Mouse (Mus musculus) liver, embryonic 16.5 days (tissue): Measurements from ENCODE around the gene Syde1. TPM values are rescaled to one million over a fixed set of nuclear protein-coding genes. Genes with fewer than 3 reads are reported as not detected.
A peak's percentile ranks its signal among the peaks of the same experiment; 100 is the strongest.

Experiments used
- ATAC-seq: fragments of 200-750 bp; cut with Nextera tagmentation; 2 replicates; pipeline ENCODE4 v1.8.0; 2017; ENCODE audit warnings: low read depth, mild to moderate bottlenecking, moderate number of reproducible peaks, moderate library complexity
- H3K27ac ChIP-seq: fragments of 300-500 bp; sonication (generic); 2 replicates; pipeline ENCODE4 v1.5.1; 2014; ENCODE audit warnings: mild to moderate bottlenecking, low read length
- H3K27me3 ChIP-seq: fragments of 300-500 bp; sonication (generic); 2 replicates; pipeline ENCODE4 v1.6.1; 2014; ENCODE audit warnings: low read depth, low read length, mixed read lengths; ENCODE audit not compliant: control insufficient read depth, insufficient read depth
- H3K36me3 ChIP-seq: fragments of 300-500 bp; sonication (generic); 2 replicates; pipeline ENCODE4 v1.6.1; 2014; ENCODE audit warnings: mild to moderate bottlenecking; ENCODE audit not compliant: control insufficient read depth, insufficient read depth
- H3K4me1 ChIP-seq: fragments of 300-500 bp; sonication (generic); 2 replicates; pipeline ENCODE4 v1.6.1; 2014; ENCODE audit warnings: low read depth, low read length, mixed read lengths; ENCODE audit not compliant: control insufficient read depth
- H3K4me2 ChIP-seq: fragments of 300-500 bp; sonication (generic); 2 replicates; pipeline ENCODE4 v1.6.1; 2014; ENCODE audit warnings: low read depth, low read length, mixed read lengths
- H3K4me3 ChIP-seq: fragments of 300-500 bp; sonication (generic); 2 replicates; pipeline ENCODE4 v1.5.1; 2014; ENCODE audit warnings: low read depth, mild to moderate bottlenecking, low read length
- H3K9ac ChIP-seq: fragments of 300-500 bp; sonication (generic); 2 replicates; pipeline ENCODE4 v1.6.1; 2014; ENCODE audit warnings: low read depth, low read length
- H3K9me3 ChIP-seq: fragments of 300-500 bp; sonication (generic); replicated peaks from 2 replicates; pipeline ENCODE4 v1.6.1; 2016; ENCODE audit warnings: low read length; ENCODE audit not compliant: control insufficient read depth
- WGBS: fragments of 180-500 bp; shearing (Covaris S2); extraction: QIAGEN DNeasy Blood & Tissue Kit; methylation state at CpG from one replicate; pipeline ENCODE4 v1.1.7; 2014; ENCODE audit not compliant: insufficient replicate concordance; 5-methylcytosine and 5-hydroxymethylcytosine counted together
- polyA plus RNA-seq: library from polyadenylated mRNA; unstranded; fragments of >200 nt; fragmentation: Nextera tagmentation; extraction: Ambion mirVana; gene quantifications from 2 replicates; pipeline ENCODE4 v1.2.1, GENCODE M21; 2015

The Syde1 gene
- polyA plus RNA-seq, 1 experiment from 2014 or later: 1.5 TPM

GRCm38 (mm10) chr10:78594157-78594556, 2.4 kb upstream of the Syde1 start:
- no peak overlapping the region for H3K27ac ChIP-seq
- H3K4me1 ChIP-seq: no peaks in the 10 kb centered on the region
- H3K9me3 ChIP-seq: no peaks in the 10 kb centered on the region
- no peak overlapping the region for H3K4me3 ChIP-seq
- ATAC-seq: no peak
- no peak overlapping the region for H3K4me2 ChIP-seq
- WGBS: 59% methylated on average over 6 of the region's 6 CpGs
- no peak overlapping the region for H3K9ac ChIP-seq
- H3K27me3 ChIP-seq: peaks cover 32% of the 10 kb centered on the region
- H3K36me3 ChIP-seq: no peaks in the 10 kb centered on the region

DNA sequence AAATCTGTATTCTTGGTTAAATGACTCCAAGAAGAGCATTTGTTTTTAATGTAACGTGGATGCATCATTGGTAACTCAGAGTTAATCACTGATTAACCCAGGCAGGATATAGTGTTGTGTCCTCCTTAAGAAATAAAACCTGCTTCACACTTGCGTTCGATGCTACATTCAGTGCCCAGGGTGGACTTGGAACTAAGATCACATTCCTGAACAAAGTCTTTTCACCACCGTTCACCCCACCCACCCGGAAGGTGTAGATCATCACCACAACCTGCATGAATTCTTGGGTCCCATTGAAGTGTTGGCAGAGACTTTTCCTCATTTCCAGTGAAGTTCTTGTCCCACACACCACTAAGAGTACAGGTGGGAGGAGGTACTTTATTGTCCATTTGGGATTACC, 2.0 kb upstream of the Syde1 start:
- 77% methylated on average over 5 of the region's 5 CpGs for WGBS
- H3K27me3 ChIP-seq: peaks cover 32% of the 10 kb centered on the region
- H3K4me3 ChIP-seq: no peak overlapping the region
- H3K36me3 ChIP-seq: no peaks in the 10 kb centered on the region
- no peak overlapping the region for H3K27ac ChIP-seq
- no peak for ATAC-seq
- H3K4me1 ChIP-seq: no peaks in the 10 kb centered on the region
- no peak overlapping the region for H3K4me2 ChIP-seq
- no peak overlapping the region for H3K9ac ChIP-seq
- no peaks in the 10 kb centered on the region for H3K9me3 ChIP-seq

GRCm38 (mm10) chr10:78592856-78593379, 1.2 kb upstream of the Syde1 start:
- no peak for ATAC-seq
- peaks cover 32% of the 10 kb centered on the region for H3K27me3 ChIP-seq
- WGBS: 46% methylated on average over 4 of the region's 4 CpGs

GRCm38 (mm10) chr10:78590744-78591143, 1.0 kb downstream of the Syde1 start:
- Histone ChIP-seq H3K36me3 (no peaks in the 10 kb centered on the region), H3K4me3 (peak overlapping the region; percentile 52), H3K9ac (peak overlapping the region; percentile 7; the same call in 1 of the 2 replicates), H3K27me3 (peaks cover 30% of the 10 kb centered on the region), H3K9me3 (no peaks in the 10 kb centered on the region), H3K4me2 (peak overlapping the region; percentile 51; the same call in 1 of the 2 replicates), H3K27ac (no peak overlapping the region; the same call in 1 of the 2 replicates), H3K4me1 (no peaks in the 10 kb centered on the region)
- ATAC-seq: no peak
- 28% methylated on average over 9 of the region's 9 CpGs for WGBS

More at GRCm38 (mm10) chr10:78592856-78593379, 1.2 kb upstream of the Syde1 start:
- Histone ChIP-seq H3K4me2 (no peak overlapping the region), H3K27ac (no peak overlapping the region), H3K4me3 (no peak overlapping the region), H3K9me3 (no peaks in the 10 kb centered on the region), H3K4me1 (no peaks in the 10 kb centered on the region), H3K36me3 (no peaks in the 10 kb centered on the region), H3K9ac (no peak overlapping the region)

DNA sequence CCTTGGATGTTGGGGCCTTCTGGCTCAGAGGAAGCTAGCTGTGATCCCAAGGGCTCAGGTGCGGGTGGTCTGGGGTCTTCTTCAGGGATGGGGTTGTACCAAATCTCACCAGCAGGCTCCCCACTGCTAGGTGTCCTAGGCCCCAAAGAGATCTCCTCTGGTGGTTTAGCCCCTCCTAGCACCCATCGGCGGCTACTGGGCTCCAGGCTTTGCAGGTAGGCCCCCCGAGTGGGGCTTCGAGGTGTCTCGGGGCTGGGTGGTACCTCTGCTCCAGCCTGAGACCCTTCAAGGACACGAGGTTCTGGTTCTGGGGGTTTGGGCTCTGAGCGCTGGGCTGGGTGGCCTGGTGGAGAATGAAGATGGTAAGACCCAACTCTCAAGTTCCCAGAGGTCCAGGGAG, 1.9 kb downstream of the Syde1 start:
- Histone ChIP-seq H3K4me2 (no peak overlapping the region), H3K36me3 (no peaks in the 10 kb centered on the region), H3K9ac (no peak overlapping the region), H3K4me1 (no peaks in the 10 kb centered on the region), H3K9me3 (no peaks in the 10 kb centered on the region), H3K27me3 (peaks cover 30% of the 10 kb centered on the region), H3K4me3 (no peak overlapping the region), H3K27ac (no peak overlapping the region)
- no peak for ATAC-seq
- 75% methylated on average over 8 of the region's 8 CpGs for WGBS

DNA sequence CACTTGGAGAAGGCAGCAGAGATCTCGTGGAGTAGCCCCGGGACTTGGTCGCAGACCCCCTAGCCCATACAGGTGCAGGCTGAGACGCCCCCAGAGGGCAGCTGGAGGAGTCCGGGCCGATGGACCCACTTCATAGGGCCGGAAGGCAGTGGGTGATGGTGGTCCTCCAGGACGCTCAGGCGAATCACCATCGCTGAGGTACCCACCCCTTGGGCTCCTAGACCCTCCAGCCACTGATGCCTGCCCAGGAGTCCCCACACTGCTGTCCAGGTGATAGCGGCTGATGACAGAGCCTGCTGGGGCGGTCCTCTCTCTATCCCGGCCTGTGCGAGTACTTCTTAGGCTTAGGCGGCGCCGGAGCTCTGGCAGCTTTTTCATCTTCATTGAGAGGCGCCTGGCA, 2.5 kb downstream of the Syde1 start:
- Histone ChIP-seq H3K36me3 (no peaks in the 10 kb centered on the region), H3K4me3 (no peak overlapping the region), H3K9ac (no peak overlapping the region), H3K27me3 (peaks cover 30% of the 10 kb centered on the region), H3K4me1 (no peaks in the 10 kb centered on the region), H3K9me3 (no peaks in the 10 kb centered on the region), H3K27ac (no peak overlapping the region), H3K4me2 (no peak overlapping the region)
- WGBS: 73% methylated on average over 18 of the region's 18 CpGs
- ATAC-seq: no peak

DNA sequence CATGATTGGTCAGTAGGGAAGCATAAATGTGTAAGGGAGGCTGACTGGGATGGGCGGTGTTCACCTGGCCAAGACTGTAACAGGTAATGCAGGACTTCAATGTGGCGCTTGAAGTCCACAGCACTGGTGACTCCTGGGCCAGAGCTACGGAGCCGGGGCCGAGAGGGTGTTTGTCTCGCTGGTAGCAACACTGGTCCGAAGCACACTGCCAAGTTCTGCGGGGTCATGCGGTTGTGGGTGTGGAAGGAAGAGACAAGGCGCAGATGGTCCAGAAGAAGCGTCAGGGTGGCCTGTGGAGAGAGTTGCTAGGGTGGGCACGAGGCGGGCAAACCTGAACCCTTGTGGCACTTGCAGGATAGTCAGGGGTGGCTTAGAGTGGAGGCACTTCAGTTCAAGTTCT, 5.7 kb downstream of the Syde1 start:
- no peak overlapping the region for H3K9ac ChIP-seq
- H3K4me2 ChIP-seq: no peak overlapping the region
- WGBS: 79% methylated on average over 13 of the region's 13 CpGs
- no peak for ATAC-seq
- no peaks in the 10 kb centered on the region for H3K4me1 ChIP-seq
- H3K27ac ChIP-seq: no peak overlapping the region
- H3K27me3 ChIP-seq: peaks cover 7% of the 10 kb centered on the region
- no peak overlapping the region for H3K4me3 ChIP-seq
- H3K9me3 ChIP-seq: no peaks in the 10 kb centered on the region
- H3K36me3 ChIP-seq: no peaks in the 10 kb centered on the region; the same call in 1 of the 2 replicates

- H3K4me1 ChIP-seq: no peaks in the 10 kb centered on the region
- H3K36me3 ChIP-seq: no peaks in the 10 kb centered on the region; the same call in 1 of the 2 replicates
- ATAC-seq: no peak
- no peak overlapping the region for H3K4me3 ChIP-seq
- peaks cover 3% of the 10 kb centered on the region for H3K27me3 ChIP-seq
- H3K9ac ChIP-seq: no peak overlapping the region
- 73% methylated on average over 22 of the region's 22 CpGs for WGBS
- no peak overlapping the region for H3K4me2 ChIP-seq
- no peaks in the 10 kb centered on the region for H3K9me3 ChIP-seq
- no peak overlapping the region for H3K27ac ChIP-seq
Observed at GRCm38 (mm10) chr10:78585606-78586005, 6.2 kb downstream of the Syde1 start.

GRCm38 (mm10) chr10:78584996-78585395, 6.8 kb downstream of the Syde1 start:
- Histone ChIP-seq H3K9me3 (no peaks in the 10 kb centered on the region), H3K4me2 (no peak overlapping the region), H3K36me3 (no peaks in the 10 kb centered on the region; the same call in none of the 2 replicates), H3K4me1 (no peaks in the 10 kb centered on the region), H3K9ac (no peak overlapping the region), H3K27me3 (no peaks in the 10 kb centered on the region; the same call in none of the 2 replicates), H3K4me3 (no peak overlapping the region), H3K27ac (no peak overlapping the region)
- no peak for ATAC-seq
- 41% methylated on average over 1 of the region's 1 CpGs for WGBS
